Mouse (Mus musculus) adrenal gland, adult 2 months (tissue): ENCODE measurements around the gene Cdkal1. TPM values are rescaled to one million over a fixed set of nuclear protein-coding genes. Genes with fewer than 3 reads are reported as not detected.

Experiments
- DNase-seq: peaks from one replicate; pipeline ENCODE4 v3.0.0; 2021
- polyA plus RNA-seq: library from polyadenylated mRNA; depleted of rRNA; stranded (reverse); fragments of >200 nt; gene quantifications from 2 replicates; pipeline ENCODE4 v1.2.3, GENCODE M21; 2012
- total RNA-seq, 2 experiments: library from RNA; stranded (reverse); gene quantifications; 2 replicates each; pipeline ENCODE4 v1.2.3; 2021

The Cdkal1 gene
- total and polyA plus RNA-seq, 3 experiments = 0.73 to 29.0 (median 22.0) TPM

DNA sequence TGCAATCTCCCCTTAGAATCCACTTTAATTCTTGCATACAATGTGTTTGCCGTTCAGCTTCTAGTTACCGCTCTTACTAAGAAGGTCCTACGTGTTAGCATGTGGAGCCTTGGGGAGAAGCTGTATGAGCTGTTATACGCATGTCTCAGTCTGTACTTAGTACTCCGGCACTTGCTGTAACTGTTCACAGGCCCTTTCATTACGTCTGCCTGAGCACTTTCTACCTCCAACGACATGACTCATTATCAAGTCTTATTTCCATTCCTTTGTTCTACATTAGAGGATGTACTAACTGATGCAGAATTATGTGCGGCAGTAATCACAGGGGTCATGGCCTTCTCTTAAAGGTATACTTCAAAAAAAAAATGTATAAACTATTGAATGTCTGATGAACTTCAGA is 89.1 kb downstream of the Cdkal1 start:
- DNase-seq = no peak

DNA sequence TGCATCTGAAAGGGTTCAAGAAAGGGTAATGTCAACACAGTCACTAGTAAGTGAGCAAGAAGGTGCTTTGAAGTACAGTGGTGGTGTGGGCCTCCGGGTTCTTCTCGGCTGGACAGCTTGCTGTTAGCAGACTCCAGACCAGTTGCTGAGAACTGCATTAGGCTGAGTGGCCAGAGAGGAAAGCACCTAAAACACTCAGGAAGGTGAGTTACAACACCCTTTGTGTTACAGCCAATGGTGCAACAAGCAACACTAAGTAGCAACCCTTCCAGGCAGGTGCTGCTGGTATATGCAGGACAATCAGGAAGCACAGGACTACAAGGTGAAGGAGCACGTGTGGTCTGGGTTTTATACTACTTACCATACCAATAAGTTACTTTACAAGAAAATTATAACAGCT is 90.2 kb downstream of the Cdkal1 start:
- no peak for DNase-seq

DNA sequence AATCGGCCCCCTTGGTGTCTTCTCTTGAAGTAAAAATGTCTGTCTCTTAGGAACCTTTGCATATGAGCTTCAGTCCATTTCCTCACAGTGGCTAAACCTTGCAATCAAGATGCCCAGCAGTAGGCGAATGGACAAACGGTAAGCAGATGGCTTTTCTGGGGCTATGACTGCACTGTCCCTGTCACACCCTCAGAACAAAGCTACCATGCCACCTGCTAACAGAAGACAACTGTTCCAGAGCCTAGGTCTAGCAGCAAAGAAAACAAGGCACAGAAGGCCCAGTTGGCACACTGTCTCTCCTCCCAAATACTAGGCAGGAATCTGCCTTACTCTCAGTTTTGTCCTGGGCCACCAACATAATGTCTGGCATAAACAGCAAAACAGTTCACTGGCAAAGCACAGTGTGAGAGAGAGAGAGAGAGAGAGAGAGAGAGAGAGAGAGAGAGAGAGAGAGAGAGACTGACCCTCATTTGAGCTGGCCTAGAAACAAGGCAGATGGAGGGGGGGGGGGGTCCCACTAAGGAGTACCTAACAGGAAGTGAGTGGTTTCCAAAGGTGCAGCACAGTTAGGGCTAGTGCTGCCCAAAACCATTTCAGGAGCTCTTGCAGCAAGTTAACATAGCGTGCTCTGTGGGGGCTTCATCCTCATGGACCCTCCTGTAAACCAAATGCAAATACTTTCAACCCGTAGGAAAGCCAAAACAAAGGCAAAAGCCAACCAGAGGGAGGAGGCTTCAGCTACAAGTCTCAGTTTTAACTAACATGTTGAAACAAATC is 95.6 kb downstream of the Cdkal1 start:
- DNase-seq = no peak

DNA sequence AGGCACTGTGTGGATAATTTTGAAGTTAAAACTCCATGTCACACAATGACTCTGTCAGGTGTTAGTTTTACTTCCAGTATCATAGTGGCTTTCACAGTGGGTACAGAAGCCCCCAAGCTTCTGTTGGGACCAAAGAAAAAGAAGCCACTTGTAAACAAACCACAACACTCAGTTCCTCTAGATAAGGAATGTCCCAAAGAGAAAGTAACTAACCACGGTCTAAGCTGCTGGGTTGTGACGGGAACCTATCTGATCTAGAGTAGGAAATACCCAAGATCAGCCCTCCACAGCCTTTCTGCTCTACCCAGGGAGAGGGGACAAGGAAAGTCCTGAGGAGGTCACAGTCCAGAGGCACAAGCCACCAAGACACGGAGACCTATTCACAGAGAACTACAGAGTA is 99.4 kb downstream of the Cdkal1 start:
- no peak for DNase-seq

DNA sequence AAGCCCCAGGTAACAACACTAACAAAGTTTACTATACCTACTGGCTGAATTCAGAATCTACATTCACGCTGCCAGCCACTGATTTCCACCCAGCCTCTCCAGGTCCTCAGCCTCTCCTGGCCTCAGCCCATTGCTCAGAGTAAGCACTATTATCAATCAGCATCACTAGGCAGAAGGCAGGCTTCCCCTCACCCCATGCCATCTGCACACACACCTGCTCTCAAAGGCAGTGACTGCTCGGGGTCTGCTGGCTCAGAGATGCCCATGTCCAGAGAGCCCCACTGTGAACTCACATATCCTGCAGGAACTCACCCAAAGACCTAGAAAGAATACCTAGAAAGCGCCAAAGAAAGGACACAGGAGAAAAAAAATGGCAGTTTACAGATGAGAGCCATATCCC is 102.2 kb downstream of the Cdkal1 start:
- no peak for DNase-seq

DNA sequence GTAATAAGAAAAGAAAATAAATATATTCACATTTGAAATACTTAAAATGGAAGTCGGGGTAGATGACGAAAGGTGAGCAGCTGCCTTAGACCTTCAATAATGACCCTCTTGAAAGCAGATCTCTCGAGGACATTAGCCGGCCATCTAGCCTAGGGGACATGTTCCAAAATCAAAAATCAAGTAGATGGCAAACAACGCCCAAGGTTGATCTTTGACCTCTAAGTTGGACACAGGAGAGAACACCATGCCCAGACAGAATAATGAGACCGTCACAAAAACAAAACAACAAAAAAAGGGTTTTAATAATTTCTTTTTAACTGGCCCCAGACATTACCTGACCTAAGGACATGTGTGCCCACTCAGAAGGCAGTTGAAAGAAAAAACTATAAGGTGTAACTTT is 103.4 kb downstream of the Cdkal1 start:
- no peak for DNase-seq

DNA sequence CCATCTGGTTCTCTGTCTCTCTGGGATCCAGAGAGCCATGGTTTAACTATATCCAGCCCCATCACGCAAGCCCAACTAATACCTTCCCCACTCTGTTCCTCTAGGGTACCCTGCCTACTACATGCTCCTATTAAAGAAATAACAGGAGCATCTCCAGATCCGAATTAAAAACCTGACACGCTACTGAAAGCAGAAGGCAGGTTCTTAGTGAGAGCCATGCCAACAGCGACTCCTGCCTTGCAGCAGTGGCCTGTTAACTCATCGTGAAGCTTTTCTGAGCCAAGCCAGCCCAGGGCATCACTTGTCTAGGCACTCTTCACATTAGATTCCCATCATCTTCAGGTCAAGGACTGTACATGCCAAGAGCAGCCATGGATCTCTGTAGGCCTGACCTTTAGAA is 104.3 kb downstream of the Cdkal1 start:
- DNase-seq = no peak

DNA sequence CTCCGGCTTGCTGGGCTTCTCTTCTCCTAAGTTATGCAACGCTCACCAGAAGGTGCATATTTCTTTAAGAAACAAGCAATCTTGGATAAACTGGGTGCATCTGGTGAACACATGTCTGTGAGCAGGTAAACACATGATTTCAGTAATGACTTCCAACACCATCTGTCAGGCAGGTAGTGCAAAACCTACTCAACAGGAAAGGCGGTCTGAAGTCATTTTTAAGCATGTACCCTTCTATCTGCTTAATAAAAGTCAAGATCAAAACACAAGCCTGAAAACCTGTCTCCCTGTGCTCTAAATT is 108.2 kb downstream of the Cdkal1 start:
- DNase-seq = no peak

DNA sequence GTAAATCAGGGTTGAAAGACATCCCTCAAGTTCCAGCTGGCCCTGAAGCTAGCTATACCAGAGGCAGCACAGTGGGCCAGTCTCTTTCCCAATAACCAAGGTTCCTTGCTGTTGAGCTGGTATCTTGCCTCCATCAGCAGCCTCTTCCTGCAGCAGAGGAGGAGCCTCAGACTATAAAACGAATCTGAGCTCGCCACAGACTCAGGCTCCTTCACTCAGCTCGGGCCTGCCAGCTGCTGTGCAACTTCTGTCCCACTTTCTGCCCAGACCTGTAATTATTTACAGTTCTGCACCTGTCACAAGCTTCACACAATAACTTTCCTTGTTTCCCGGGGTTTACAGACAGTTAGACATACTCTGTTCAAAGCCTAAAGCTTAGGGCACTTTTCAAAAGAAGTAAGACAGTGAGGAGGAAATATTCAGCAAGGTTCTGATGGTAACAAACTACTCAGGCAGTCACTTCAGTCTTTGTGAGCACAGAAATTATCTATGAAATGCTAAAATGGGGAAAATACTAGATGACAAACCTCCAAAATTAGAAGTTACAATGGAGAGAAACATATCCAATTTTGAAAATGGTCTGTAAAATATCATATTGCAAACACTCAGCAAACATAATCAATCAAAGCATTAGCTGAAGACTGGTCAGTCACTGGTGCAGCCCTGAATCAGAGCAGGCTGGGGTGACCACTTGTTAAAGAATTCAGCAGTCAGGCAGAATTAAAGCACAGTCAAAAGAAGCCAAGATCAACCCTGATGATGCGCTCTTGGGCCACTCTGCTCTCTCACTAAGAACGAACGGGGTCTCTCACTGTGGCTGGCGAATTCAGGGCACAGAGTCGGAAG is 108.8 kb downstream of the Cdkal1 start:
- DNase-seq = no peak

DNA sequence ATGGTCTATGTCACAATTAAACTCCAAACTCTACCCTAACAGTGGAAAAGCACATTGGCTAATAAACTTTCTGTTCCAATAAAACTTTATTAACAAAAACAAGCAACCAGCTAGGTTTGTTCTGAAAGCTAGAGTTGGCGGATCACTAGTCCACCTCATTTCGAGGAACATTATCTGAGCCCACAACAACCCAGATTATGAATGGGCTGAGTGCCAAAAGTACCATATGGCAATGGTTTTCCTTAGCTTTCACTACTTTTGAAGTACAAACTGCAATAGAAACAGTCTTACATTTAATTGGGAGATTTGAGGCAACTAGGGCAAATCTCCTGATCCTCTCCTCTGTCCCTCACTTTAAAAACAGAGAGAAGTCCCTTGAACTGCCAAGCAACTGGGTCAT is 110.4 kb downstream of the Cdkal1 start:
- DNase-seq = no peak

DNA sequence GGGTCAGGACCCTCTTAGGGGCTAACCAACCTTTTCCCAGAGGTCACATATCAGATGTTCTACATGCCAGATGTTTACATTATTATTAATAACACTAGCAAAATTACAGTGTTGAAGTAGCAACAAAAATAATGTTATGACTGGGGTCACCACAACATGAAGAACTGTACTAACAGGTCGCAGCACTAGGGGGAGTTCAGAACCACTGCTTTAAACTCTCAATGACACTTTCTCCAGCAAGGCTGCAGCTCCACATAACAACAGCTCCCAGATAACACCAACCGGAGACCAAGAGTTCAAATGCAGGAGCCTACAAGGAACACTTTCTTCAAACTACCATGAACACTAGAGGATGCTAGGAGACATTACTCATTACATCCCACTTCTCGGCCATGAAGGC is 111.3 kb downstream of the Cdkal1 start:
- no peak for DNase-seq

DNA sequence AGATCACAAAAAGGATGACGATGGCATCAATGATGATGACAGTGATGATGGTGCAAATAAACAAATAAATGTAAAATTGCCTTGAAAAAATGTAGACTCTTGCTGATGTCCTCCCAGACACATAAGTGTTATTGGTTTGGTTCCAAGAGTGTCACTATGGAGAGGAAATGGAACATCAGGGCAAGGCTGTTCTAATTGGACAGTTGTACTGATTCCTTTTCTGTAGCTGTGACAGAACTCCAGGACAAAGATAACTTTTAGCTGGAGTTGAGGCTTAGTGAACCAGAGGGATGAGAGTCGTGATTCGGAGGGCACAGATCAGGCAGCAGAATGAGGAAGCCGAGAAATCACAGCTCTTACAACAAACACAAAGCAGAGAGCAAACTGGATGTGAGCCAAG is 111.7 kb downstream of the Cdkal1 start:
- no peak for DNase-seq

DNA sequence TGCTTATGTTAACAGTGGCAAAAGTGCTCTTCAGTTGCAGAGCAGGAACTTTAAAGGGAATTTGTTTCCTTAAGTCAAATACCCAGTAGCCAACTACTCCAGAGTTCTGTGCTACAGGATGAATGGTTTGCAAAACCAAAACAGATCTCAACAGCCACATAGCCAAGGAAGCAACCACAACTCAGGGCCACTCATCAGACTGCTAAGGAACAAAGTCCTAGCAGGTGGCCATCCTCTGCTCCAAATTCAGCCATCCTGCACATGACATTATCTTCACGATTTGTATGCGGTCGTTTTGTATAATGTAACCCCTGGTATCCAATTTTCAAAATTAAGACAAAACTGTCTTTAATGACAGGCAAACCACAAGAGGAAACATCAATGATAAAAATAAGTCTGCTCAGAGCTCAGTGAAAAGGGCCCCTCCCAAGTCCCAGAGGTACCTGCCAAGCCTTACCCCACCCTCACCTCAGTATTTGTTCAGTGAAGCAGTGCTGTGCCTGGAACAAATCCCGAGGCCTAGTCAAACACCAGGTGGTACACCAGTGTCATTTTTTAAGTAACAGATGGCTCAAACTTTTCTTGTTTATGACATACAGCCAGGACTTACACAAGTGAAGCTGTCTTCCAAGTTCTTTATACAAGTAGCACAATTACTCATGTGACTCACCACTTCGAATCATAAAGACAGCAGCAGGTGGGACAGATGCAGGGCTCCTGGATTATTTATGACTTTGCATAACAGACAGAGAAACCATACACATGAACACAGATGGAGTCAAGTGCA is 117.6 kb downstream of the Cdkal1 start:
- no peak for DNase-seq

DNA sequence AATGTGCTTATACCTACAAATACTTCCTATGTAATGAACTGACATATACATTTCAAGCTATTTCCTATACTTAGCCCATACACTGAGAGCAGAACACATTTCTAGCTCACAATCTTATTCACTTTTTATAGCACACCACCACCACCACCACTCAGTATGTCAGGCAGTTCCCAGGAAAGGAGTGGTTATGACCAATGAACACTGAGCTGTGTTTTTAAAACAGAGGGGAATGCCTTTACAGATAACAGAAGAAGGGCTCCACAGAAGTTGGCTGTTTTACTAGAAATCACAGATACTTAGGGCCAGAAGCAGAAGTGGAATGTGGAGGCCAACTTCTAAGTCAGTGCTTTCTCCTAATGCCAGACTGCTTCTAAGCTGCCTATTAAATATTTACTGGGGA is 121.0 kb downstream of the Cdkal1 start:
- no peak for DNase-seq

DNA sequence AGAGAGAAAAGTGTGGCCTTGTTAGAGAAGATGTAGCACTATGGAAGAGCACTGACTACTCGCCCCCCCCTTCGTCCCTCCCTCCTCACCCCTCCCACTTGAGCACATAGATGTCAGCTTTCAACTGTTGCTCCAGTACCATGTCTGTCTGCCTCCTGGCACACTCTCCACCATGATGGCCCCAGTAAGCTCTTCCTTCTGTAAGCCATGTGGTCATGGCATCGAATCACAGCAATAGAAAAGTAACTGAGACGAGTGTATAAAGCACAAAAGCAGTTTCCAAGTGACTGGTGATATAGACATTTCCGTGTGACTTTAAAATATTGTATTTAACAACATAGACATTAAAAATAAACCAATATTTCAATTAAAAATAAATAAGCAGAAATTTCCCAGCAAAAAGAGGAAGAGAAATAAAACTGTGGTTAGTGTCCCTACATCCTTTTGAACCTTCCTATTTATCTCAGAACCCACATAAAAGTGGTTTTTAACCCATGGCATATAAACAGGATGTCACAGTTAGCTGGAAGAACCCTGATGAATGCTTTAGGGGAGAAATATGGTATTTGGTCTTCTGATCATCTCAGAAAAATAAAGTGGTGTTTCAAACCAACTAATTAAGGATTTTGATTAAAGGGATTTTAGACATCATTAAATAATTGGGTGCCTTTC is 129.2 kb downstream of the Cdkal1 start:
- no peak for DNase-seq

DNA sequence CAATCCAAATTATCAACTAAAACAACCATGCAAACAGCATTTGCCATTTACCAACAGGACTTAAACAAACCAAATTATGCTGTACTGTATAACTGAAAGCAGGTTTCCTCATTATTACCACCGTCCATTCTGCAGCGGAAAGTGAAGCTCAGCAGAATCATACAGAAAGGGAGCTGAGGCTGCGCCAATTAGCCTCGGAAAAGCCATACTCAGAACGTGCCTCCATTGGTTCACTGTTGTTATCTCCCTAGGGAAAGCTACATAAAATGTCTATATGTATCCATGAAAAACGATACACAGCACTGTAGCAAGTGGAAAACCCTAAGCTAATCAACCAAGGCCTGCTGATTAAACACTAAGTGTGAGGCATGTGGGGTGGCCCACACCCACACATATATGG is 130.6 kb downstream of the Cdkal1 start:
- no peak for DNase-seq

DNA sequence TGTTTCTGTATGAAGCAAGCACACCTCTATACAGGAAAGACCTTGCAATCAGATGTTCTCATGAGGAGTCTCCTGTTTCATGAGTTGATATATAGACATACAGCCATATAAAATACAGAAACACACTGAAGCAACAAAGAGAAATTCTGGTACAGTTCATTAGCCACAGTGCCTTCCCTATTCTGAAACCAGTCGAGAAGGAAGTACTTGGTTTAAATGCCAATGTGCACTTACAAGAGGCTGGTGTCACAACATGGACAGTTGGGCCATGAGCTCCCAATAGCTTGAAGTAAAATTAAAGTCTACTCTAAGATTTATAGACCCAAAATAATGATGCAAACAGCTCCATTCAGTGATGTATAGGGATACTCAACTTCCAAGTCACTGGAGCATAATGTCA is 132.3 kb downstream of the Cdkal1 start:
- no peak for DNase-seq

DNA sequence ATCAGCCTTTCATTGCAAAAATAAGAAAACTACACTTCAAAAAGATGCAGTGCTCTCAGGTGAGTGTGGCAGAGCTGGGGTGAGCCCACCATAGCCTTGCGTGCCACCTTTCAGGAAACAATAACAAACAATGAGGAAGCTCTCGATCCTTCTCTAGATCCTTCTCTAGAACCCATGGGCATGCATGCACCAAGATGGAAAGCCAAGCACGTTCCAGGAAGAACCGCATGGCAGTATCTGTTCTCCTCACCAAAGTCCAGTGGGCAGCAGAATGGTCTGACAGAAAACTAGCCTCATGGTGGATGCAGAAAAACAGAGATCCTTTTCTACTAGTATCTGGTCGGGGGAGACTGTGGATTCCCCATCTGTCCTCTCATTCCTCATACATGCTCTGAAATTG is 134.3 kb downstream of the Cdkal1 start:
- no peak for DNase-seq

DNA sequence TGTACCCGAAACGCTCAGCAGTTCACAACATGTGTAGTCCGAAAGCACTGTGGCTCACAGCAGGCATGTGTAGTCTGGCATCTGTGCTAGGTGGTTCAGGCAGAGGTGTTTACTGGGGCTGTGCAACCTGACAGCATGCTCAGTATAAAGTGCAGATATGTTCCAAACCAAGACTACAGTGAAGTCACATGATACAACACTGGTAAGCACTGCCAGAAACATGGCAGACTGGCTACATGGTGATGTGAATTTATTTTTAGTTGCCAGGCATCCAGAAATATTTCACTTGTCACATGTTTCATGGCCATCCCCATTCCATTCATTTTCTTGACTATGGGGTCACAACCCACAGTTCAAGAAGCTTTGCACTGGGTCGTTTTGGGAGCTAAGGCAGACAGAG is 138.9 kb downstream of the Cdkal1 start:
- DNase-seq = no peak

DNA sequence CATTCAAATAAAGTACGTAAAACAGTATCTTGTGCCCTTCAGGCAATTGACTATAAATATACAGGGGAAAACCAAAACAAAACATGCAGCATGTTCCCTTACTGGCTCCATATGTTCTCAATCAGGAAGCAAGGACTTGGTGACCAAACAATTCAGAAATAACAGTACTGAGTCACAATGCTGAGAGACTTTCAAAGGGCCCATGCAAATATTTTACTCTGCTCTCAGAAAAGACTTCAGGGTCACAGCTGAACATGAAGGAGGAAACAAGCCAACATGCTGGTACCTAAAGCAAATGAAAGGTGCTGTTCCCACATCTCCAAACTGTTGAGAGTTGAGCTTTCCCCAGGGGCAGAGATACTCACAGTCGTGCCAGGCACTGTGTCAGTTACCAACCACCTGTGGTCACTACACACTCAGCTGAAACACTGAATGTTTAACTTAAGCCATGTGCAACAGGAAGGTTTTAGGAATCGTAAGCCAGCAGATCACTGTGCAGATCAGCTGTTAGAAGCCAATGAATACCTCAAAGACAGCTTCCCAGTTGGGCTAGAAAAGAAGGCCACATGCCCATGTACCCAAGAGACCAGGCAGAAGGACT is 140.1 kb downstream of the Cdkal1 start:
- no peak for DNase-seq

DNA sequence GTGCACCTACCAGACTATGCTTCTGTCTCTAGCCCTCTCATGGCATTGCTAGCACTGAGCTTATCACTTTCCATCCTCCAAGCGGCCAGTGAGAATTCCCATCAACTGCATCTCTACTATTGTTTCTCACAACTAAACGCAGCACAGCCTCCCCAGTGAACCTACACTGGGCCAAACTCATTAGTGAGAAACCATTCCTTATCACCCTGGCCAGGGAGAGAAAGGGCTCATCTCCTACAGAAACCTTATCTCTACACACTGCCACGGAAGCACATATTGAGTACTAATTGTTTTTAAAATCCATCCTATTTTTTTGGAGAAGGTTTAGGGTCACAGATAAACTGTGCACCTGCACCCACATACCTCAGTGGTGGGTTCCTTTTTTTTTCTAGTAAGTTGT is 147.9 kb downstream of the Cdkal1 start:
- no peak for DNase-seq

DNA sequence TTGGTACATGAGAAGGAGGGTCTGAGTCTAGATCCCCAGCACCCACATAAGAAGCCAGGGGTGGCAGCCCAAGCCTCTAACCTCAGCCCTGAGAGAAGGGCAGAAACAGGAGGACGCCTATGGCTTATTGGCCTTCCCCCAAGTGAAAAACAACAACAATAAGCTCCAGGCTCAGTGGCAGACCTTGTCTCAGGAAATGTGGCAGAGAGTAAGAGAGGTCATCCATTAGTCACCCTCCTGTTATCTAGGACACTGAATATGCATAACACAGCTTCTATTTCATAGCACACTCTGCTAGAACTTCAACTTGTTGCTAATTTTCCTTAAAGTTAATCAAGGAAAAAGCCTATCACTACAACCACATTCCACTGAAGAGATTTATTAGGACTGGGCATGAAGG is 154.1 kb downstream of the Cdkal1 start:
- peak; percentile 59 for DNase-seq
